Mouse (Mus musculus) forebrain, embryonic 11.5 days (tissue): Measurements from ENCODE around the gene BC048679. TPM values are rescaled to one million over a fixed set of nuclear protein-coding genes. Genes with fewer than 3 reads are reported as not detected.

Source experiments
- ATAC-seq: fragments of 200-750 bp; cut with Nextera tagmentation; replicated peaks from 2 replicates; pipeline ENCODE4 v1.8.0; 2017; ENCODE audit warnings: moderate TSS enrichment; ENCODE audit not compliant: low FRiP score
- DNase-seq: peaks from one replicate; pipeline ENCODE4 v3.0.0-alpha.2; 2017; ENCODE audit warnings: low spot score
- H3K27ac ChIP-seq: fragments of 300-500 bp; sonication (generic); 2 replicates; pipeline ENCODE4 v1.5.1; 2014; ENCODE audit warnings: low read depth, low read length
- H3K27me3 ChIP-seq: fragments of 300-500 bp; sonication (generic); 2 replicates; pipeline ENCODE4 v1.6.1; 2014; ENCODE audit warnings: mild to moderate bottlenecking, low read length, mixed read lengths; ENCODE audit not compliant: control insufficient read depth, insufficient read depth
- H3K36me3 ChIP-seq: fragments of 300-500 bp; sonication (generic); 2 replicates; pipeline ENCODE4 v1.6.1; 2014; ENCODE audit warnings: mild to moderate bottlenecking, low read length, moderate library complexity, mixed read lengths; ENCODE audit not compliant: control insufficient read depth, insufficient read depth
- H3K4me1 ChIP-seq: fragments of 300-500 bp; sonication (generic); replicated peaks from 2 replicates; pipeline ENCODE4 v1.6.1; 2014; ENCODE audit warnings: low read length, mixed read lengths; ENCODE audit not compliant: control insufficient read depth, insufficient read depth
- H3K4me2 ChIP-seq: fragments of 300-500 bp; sonication (generic); 2 replicates; pipeline ENCODE4 v1.6.1; 2014; ENCODE audit warnings: low read depth, mild to moderate bottlenecking, low read length, moderate library complexity, mixed read lengths; ENCODE audit not compliant: severe bottlenecking
- H3K4me3 ChIP-seq: fragments of 300-500 bp; sonication (generic); 2 replicates; pipeline ENCODE4 v1.5.1; 2014; ENCODE audit warnings: low read depth, low read length
- H3K9ac ChIP-seq: fragments of 300-500 bp; sonication (generic); 2 replicates; pipeline ENCODE4 v1.6.1; 2014; ENCODE audit warnings: low read length
- H3K9me3 ChIP-seq: fragments of 300-500 bp; sonication (generic); 2 replicates; pipeline ENCODE4 v1.6.1; 2016; ENCODE audit warnings: low read length, mixed read lengths; ENCODE audit not compliant: control insufficient read depth
- WGBS: fragments of 180-500 bp; shearing (Covaris S2); extraction: QIAGEN DNeasy Blood & Tissue Kit; methylation state at CpG from one replicate; pipeline ENCODE4 v1.1.7; 2014; 5-methylcytosine and 5-hydroxymethylcytosine counted together
- polyA plus RNA-seq: library from polyadenylated mRNA; unstranded; fragments of >200 nt; fragmentation: Nextera tagmentation; extraction: Ambion mirVana; gene quantifications from 2 replicates; pipeline ENCODE4 v1.2.1, GENCODE M21; 2014

The BC048679 gene
- polyA plus RNA-seq = not detected in 2 replicates

DNA sequence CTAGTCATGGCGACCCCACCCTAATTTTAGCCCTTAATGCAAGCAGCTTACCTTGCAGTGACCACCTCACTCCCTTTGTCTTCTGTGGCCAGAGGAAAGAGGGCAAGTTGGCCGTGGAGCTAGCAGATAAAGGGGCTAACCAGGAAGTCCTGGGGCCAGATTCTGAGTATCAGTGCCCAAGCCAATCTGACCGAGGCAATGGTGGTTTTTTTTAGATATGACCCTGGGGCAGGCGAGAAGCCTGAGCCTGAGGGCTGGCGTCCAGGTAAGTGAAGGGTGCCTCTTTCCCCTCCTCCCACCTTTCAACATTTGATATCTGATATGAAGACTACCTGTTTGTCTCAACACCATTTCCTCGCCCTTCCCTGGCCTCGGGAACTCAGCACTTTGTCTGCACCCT is at the start of gene BC048679:
TSS of gene BC048679 (minus strand) at position 101 of the 400 bp plus-strand sequence.
- Histone ChIP-seq H3K27ac (no peak within 1 kb of the TSS), H3K9ac (no peak within 1 kb of the TSS), H3K9me3 (no peaks in the 10 kb centered on the region), H3K4me1 (peaks cover 6% of the 10 kb centered on the region), H3K27me3 (peaks cover 3% of the 10 kb centered on the region; the same call in 1 of the 2 replicates), H3K4me2 (no peak within 1 kb of the TSS), H3K36me3 (no peaks in the 10 kb centered on the region), H3K4me3 (no peak within 1 kb of the TSS)
- DNase-seq = no peak
- ATAC-seq = no peak
- 74% methylated on average over 7 of the region's 7 CpGs for WGBS

DNA sequence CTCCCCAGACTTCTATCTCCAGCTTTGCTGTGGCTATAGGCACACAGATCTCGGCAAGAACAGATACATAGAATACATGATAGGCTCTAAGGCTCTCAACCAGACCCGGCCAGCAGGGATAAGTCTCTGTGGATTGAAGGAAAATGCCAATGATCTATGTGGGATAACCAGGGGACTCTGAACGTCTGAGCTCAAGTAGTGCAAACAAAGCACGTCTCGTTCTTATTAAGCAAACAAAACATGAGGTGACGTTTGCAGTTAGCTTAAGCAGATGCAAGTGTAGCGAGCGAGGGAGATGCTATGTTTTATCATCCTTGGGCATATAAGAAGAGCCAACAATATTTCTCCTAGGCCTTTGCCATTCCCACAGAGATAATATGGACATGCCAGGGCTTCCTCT is 44.9 kb upstream of the BC048679 start:
- no peak for DNase-seq

DNA sequence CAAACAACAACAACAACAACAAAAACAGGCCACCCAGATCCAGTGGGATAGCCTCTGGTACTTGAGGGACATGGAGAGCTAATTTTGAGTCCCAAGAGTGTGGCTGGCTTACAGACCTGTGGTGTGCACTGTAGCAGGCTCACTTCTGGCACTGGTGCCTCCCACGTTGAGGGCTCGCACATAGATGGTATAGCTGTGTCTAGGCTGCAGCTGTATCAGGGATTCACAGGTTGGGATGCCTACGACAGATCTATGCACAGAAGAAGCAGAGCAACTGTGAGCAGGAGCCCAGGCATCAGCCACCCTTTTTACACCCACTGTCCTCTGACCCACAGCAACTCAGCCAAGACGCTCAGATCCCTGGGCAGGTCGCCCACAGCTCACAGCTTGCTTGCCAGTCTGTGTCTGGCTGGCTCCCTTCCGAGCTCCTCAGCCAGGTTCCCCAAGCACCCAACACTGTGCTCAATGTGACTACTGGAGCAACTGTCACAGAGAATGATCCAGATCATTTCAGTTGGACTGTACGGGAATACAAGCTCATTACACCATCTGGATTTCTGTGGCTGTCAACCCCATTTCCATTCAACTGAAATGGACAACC is 43.9 kb upstream of the BC048679 start:
- no peaks in the 10 kb centered on the region for H3K36me3 ChIP-seq
- 0 out of 2 replicates have a peak, but pooled peaks cover 3% of the 10 kb centered on the region for H3K4me1 ChIP-seq
- ATAC-seq (no peak), DNase-seq (no peak)
- no peaks in the 10 kb centered on the region for H3K9me3 ChIP-seq
- 84% methylated on average over 7 of the region's 7 CpGs for WGBS
- H3K27me3 ChIP-seq = no peaks in the 10 kb centered on the region
- H3K27ac ChIP-seq = no peak overlapping the region
- no peak overlapping the region for H3K4me3 ChIP-seq
- H3K9ac ChIP-seq = no peak overlapping the region
- H3K4me2 ChIP-seq = no peak overlapping the region

More for the DNA sequence above, 44.9 kb upstream of the BC048679 start:
- Histone ChIP-seq H3K4me3 (no peak overlapping the region), H3K4me2 (no peak overlapping the region), H3K36me3 (no peaks in the 10 kb centered on the region), H3K27ac (no peak overlapping the region), H3K9ac (no peak overlapping the region), H3K9me3 (no peaks in the 10 kb centered on the region), H3K27me3 (no peaks in the 10 kb centered on the region), H3K4me1 (0 out of 2 replicates have a peak, but pooled peaks cover 3% of the 10 kb centered on the region)
- WGBS = 83% methylated on average over 8 of the region's 8 CpGs
- ATAC-seq = no peak

DNA sequence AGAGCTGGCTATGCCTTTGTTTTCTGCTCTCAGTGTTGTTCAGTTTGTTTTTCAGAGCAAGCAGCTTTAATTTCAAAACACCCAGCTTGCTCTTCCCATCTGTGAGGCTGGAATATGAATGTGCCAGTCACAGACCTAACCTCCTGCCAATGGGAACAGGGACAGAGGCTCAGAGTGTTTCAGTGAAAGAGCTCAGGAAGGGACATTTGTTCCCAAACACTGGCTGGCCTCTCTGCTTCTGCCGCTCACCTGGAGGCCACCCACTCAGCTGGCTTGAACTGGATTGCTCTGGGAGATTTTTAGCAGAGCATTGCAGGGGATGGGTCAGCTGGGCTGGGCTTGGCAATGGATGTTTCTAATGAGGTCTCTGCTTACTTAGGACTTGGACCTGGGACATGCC is 42.9 kb upstream of the BC048679 start:
- Histone ChIP-seq H3K4me2 (no peak overlapping the region), H3K4me1 (0 out of 2 replicates have a peak, but pooled peaks cover 3% of the 10 kb centered on the region), H3K9ac (no peak overlapping the region), H3K27me3 (no peaks in the 10 kb centered on the region), H3K36me3 (no peaks in the 10 kb centered on the region), H3K27ac (no peak overlapping the region), H3K9me3 (no peaks in the 10 kb centered on the region), H3K4me3 (no peak overlapping the region)
- DNase-seq (no peak), ATAC-seq (no peak)
- WGBS = 46% methylated on average over 1 of the region's 1 CpGs

DNA sequence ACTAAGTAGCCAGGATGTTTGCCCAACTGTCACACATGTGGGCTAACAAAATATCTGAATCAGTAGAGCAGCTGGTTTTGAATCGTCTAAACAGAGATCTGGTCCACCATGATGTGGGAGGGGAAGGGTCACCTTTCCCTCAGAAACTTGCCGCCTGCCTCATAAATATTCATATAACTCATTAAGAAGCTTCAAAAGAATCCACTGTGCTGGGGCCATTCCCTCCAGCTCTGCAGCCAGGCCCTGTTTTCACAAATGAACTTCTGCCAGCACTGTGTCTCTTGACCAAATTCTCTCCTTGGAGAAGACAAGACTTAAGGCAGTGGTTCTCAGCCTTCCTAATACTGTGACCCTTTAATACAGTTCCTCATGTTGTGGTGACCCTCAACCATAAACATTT is 41.5 kb upstream of the BC048679 start:
- 9% methylated on average over 2 of the region's 2 CpGs for WGBS
- DNase-seq (no peak), ATAC-seq (0 out of 2 replicates have a peak, but pooled peaks have one; percentile 58)
- H3K27ac ChIP-seq = peak overlapping the region; percentile 38; the same call in 1 of the 2 replicates
- no peak overlapping the region for H3K4me3 ChIP-seq
- 0 out of 2 replicates have a peak, but pooled peaks cover 3% of the 10 kb centered on the region for H3K4me1 ChIP-seq
- no peak overlapping the region for H3K9ac ChIP-seq
- H3K27me3 ChIP-seq = no peaks in the 10 kb centered on the region
- no peak overlapping the region for H3K4me2 ChIP-seq
- H3K36me3 ChIP-seq = peaks cover 3% of the 10 kb centered on the region
- no peaks in the 10 kb centered on the region for H3K9me3 ChIP-seq

DNA sequence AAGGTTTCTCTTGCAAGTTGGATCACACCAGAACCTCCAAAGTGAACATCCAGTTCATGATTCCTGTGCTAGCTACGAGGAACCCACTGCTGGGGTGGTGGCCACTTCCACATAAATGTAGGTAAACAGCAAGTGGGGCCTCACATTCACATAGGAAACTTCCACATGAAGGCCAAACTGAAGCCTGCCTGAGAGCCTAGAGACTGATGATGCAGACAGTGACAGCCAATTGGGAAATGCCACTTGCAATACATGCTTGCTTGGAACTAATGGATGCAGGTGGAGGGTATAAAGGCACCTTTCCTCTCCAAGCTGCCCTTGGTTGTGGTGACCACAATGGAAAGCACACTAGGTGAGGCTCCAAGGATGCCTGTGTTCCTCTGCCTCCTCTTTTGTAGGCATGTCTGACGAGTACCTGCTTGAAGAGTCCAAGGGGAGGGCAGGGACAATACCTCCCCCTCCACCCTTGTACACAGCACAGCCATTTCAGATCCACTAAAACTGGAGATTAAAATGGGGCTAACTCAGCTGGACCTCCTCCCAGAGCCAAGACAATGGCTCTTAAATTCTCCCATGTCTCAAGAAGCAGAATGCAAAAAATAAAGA is 40.1 kb upstream of the BC048679 start:
- ATAC-seq (no peak), DNase-seq (no peak)
- Histone ChIP-seq H3K27ac (no peak overlapping the region), H3K9ac (no peak overlapping the region), H3K4me2 (no peak overlapping the region), H3K27me3 (no peaks in the 10 kb centered on the region), H3K36me3 (peaks cover 9% of the 10 kb centered on the region), H3K9me3 (peaks cover 5% of the 10 kb centered on the region), H3K4me3 (no peak overlapping the region), H3K4me1 (0 out of 2 replicates have a peak, but pooled peaks cover 3% of the 10 kb centered on the region)
- 70% methylated on average over 2 of the region's 2 CpGs for WGBS

DNA sequence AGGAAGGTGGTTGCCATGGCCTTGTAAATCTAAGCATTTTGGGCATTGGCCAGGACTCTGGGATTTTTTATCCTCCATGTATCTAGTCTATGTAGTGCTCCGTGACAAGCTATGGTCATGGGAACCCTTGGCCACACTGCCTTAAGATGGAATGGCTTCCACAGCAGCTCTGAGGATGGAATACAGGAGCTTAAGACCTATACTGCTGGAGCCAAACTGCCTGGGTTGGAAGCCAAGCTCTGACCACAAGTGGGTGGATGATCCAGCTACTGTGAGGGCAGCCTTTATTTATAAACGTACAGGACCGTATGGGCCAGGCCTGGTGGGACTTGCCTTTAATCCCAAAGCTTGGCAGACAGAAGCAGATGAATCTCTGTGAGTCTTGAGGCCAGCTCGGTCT is 38.4 kb upstream of the BC048679 start:
- 96% methylated on average over 4 of the region's 4 CpGs for WGBS
- H3K9ac ChIP-seq = no peak overlapping the region

DNA sequence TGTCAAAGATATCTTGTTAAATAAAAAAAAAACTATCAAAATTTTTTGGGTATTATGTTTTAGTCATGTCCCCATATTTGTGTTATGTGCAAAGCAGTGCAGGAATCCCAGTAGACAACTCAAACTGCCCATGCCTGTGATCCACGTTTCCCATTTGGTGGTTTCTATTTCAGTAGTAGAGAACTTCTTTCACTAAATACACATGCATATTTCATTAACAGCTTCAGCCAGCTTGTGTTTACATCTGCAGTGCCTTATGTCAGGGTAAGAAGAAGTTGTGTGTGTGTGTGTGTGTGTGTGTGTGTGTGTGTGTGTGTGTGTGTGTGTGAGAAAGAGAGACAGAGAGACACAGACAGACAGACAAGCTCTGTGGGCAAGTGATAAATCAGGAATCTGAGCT is 33.4 kb upstream of the BC048679 start:
- no peaks in the 10 kb centered on the region for H3K27me3 ChIP-seq
- H3K9ac ChIP-seq = no peak overlapping the region
- DNase-seq = no peak
- peaks cover 22% of the 10 kb centered on the region for H3K36me3 ChIP-seq
- H3K4me3 ChIP-seq = no peak overlapping the region
- 89% methylated on average over 1 of the region's 1 CpGs for WGBS
- no peaks in the 10 kb centered on the region for H3K4me1 ChIP-seq
- no peak for ATAC-seq
- H3K9me3 ChIP-seq = peaks cover 5% of the 10 kb centered on the region
- no peak overlapping the region for H3K4me2 ChIP-seq
- no peak overlapping the region for H3K27ac ChIP-seq

More for the DNA sequence above, 38.4 kb upstream of the BC048679 start:
- no peak overlapping the region for H3K4me2 ChIP-seq
- H3K4me1 ChIP-seq = 0 out of 2 replicates have a peak, but pooled peaks cover 3% of the 10 kb centered on the region
- H3K27ac ChIP-seq = no peak overlapping the region
- H3K36me3 ChIP-seq = peaks cover 19% of the 10 kb centered on the region
- DNase-seq (no peak), ATAC-seq (no peak)
- H3K4me3 ChIP-seq = no peak overlapping the region
- peaks cover 5% of the 10 kb centered on the region for H3K9me3 ChIP-seq
- no peaks in the 10 kb centered on the region for H3K27me3 ChIP-seq
